Mouse (Mus musculus): Measurements from ENCODE around the gene Olfr48.

DNA sequence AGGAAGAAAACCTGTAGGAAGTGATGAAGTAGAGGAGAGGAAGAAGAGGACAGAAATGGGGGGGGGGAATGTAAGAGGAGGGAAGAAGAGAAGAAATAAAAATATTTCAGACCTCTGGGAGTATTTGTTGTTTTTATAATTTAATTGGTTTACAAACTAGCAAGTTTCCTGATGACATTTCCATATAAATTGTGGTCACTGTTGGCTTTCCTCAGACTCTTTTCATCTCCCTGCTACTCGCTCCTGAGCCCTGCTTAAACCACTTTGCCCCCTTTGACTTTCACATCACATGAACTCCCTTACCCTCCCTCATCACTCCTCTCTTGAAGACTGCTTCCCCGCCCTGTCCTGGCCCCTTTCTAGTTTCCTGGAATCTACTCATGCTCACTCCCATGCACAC, 6.5 kb downstream of the Olfr48 start, which contains the start of gene Olfr1256:
- TF ChIP-seq POLR2A (IDR thresholded peaks at IDR 0.05; ENCODE audit: insufficient read depth, low read depth, low read length) (no peak), CTCF (IDR thresholded peaks at IDR 0.05) (no peak), EP300 (IDR thresholded peaks at IDR 0.05; ENCODE audit: insufficient read depth, low read depth, low read length) (no peak)

All from heart, adult 2 months (tissue).